Mouse (Mus musculus): Measurements from ENCODE around the gene Tm4sf5.

Tm4sf5 gene

DNA sequence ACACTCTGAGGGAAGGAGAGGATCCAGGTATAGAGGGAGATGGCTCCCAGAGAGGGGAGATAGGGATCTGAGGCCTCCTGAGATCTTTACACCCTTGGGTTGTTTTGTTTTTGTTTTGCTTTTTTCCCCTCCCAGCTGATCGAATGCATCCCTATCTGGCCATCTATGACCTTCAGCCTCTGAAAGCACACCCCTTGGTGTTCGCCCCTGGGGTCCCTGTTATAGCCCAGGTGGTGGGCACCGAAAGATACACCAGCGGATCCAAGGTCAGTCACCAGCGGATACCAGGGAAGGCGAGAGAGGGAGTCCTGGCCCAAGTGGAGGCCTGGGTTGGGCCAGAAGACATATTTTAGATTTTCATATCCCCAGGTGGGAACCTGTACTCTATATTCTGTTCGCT lies 35.9 kb downstream of the Tm4sf5 start:
- CTCF ChIA-PET, result interaction anchor here (0.6 kb wide), 1 partner anchor 306 kb away, joined by 4 read pairs; no protein-coding TSS in a partner anchor

- CTCF ChIA-PET, result interaction anchor here (0.6 kb wide), 1 partner anchor 306 kb away, joined by 4 read pairs; no protein-coding TSS in a partner anchor
These were observed 36.4 kb downstream of the Tm4sf5 start for GRCm38 (mm10) chr11:70541415-70541814.

GRCm38 (mm10) chr11:70544496-70544895 lies 39.5 kb downstream of the Tm4sf5 start:
- CTCF ChIA-PET, result no interaction called here

- CTCF ChIA-PET, result no interaction called here
These were observed 46.5 kb downstream of the Tm4sf5 start for GRCm38 (mm10) chr11:70551526-70551925.

- CTCF ChIA-PET, result no interaction called here
These were observed 48.9 kb downstream of the Tm4sf5 start for GRCm38 (mm10) chr11:70553940-70554339.

GRCm38 (mm10) chr11:70557545-70557944 lies 52.5 kb downstream of the Tm4sf5 start:
- CTCF ChIA-PET, result no interaction called here
